ENCODE assay signal across 11 mouse cellular contexts in genomic region chr14:27123543-27123942, GRCm38 (mm10). TPM values are rescaled to one million over a fixed set of nuclear protein-coding genes. Genes with fewer than 3 reads are reported as not detected.
DNase-seq lines count a peak whose midpoint lies in the region; ATAC-seq and TF ChIP-seq lines count a peak whose summit lies in the region.
"Had no signal": no experiment of that assay in that cellular context is flagged by ENCODE, and none has a peak within 500 bp of the region (broad histone marks: within the 10 kb centered on the region; RNA-seq: fewer than 3 reads in every experiment).

No protein-coding gene starts in this region.

- ATAC-seq in liver, postnatal 0 days, result 0 out of 2 replicates have a peak, but pooled peaks have one; percentile 25
- no peak for ATAC-seq in liver, embryonic 12.5 days
- no peak for ATAC-seq in heart, embryonic 13.5 days (ENCODE audit: extremely low read depth, insufficient number of reproducible peaks, low FRiP score, low TSS enrichment)
- ATAC-seq in midbrain, embryonic 16.5 days, result no peak
- ATAC-seq in hindbrain, embryonic 13.5 days (ENCODE audit: low FRiP score), result no peak
- ATAC-seq in forebrain, embryonic 11.5 days (replicated peaks; ENCODE audit: low FRiP score), result no peak
- ATAC-seq: activated CD4-positive, CD25-positive, alpha-beta regulatory T cell, adult 4 months had no signal

- no peak for TF ChIP-seq EP300 in liver, postnatal 0 days (IDR thresholded peaks at IDR 0.05; ENCODE audit: low read depth)

- TF ChIP-seq CTCF in liver, postnatal 0 days (IDR thresholded peaks at IDR 0.05; ENCODE audit: low read depth), result no peak

- H3K4me3 ChIP-seq in liver, postnatal 0 days (ENCODE audit: low read depth, low read length), result no peak overlapping the region
- no peak overlapping the region for H3K4me3 ChIP-seq in liver, embryonic 12.5 days
- H3K4me3 ChIP-seq in heart, embryonic 13.5 days, result no peak overlapping the region
- no peak overlapping the region for H3K4me3 ChIP-seq in myocyte
- H3K4me3 ChIP-seq in midbrain, embryonic 16.5 days (ENCODE audit: low read depth, low read length), result no peak overlapping the region
- no peak overlapping the region for H3K4me3 ChIP-seq in hindbrain, embryonic 13.5 days
- no peak overlapping the region for H3K4me3 ChIP-seq in forebrain, embryonic 11.5 days (ENCODE audit: low read depth, low read length)
- H3K4me3 ChIP-seq: hindbrain, embryonic 15.5 days had no signal

- no peak overlapping the region for H3ac ChIP-seq in myocyte (ENCODE audit: control insufficient read depth, insufficient read length)

- no peak overlapping the region for H3K4me2 ChIP-seq in liver, postnatal 0 days (ENCODE audit: low read depth, low read length)
- no peak overlapping the region for H3K4me2 ChIP-seq in liver, embryonic 12.5 days
- H3K4me2 ChIP-seq in heart, embryonic 13.5 days, result no peak overlapping the region
- H3K4me2 ChIP-seq in myocyte (ENCODE audit: low read depth), result peak overlapping the region; percentile 64
- H3K4me2 ChIP-seq in midbrain, embryonic 16.5 days (ENCODE audit: low read length), result no peak overlapping the region
- no peak overlapping the region for H3K4me2 ChIP-seq in hindbrain, embryonic 13.5 days
- H3K4me2 ChIP-seq in forebrain, embryonic 11.5 days (ENCODE audit: low read depth, low read length, severe bottlenecking), result no peak overlapping the region
- H3K4me2 ChIP-seq: hindbrain, embryonic 15.5 days had no signal

- no peak for DNase-seq in liver, postnatal 0 days
- DNase-seq in adipocyte (ENCODE audit: low spot score), result peak; percentile 56
- DNase-seq in forebrain, embryonic 11.5 days (ENCODE audit: low spot score), result no peak
- DNase-seq: left cerebral cortex, postnatal 4 days had no signal

- H3K79me2 ChIP-seq in myocyte (ENCODE audit: control insufficient read depth, insufficient read depth), result no peaks in the 10 kb centered on the region

- no peaks in the 10 kb centered on the region for H3K9me3 ChIP-seq in liver, postnatal 0 days (ENCODE audit: low read length)
- H3K9me3 ChIP-seq in liver, embryonic 12.5 days (replicated peaks), result no peaks in the 10 kb centered on the region
- no peaks in the 10 kb centered on the region for H3K9me3 ChIP-seq in heart, embryonic 13.5 days
- no peaks in the 10 kb centered on the region for H3K9me3 ChIP-seq in midbrain, embryonic 16.5 days (replicated peaks; ENCODE audit: control insufficient read depth, low read length, poor library complexity, severe bottlenecking)
- H3K9me3 ChIP-seq in hindbrain, embryonic 13.5 days, result no peaks in the 10 kb centered on the region
- no peaks in the 10 kb centered on the region; the same call in 1 of the 2 replicates for H3K9me3 ChIP-seq in forebrain, embryonic 11.5 days (ENCODE audit: control insufficient read depth, low read length)
- H3K9me3 ChIP-seq: hindbrain, embryonic 15.5 days had no signal

- no peak for TF ChIP-seq POLR2A in myocyte (IDR thresholded peaks at IDR 0.05; ENCODE audit: insufficient read length, low read depth)

- no peaks in the 10 kb centered on the region for H3K27me3 ChIP-seq in liver, postnatal 0 days (ENCODE audit: insufficient read depth, low read length)
- H3K27me3 ChIP-seq in liver, embryonic 12.5 days (replicated peaks), result no peaks in the 10 kb centered on the region
- H3K27me3 ChIP-seq in heart, embryonic 13.5 days (replicated peaks), result no peaks in the 10 kb centered on the region
- no peaks in the 10 kb centered on the region for H3K27me3 ChIP-seq in myocyte (ENCODE audit: control insufficient read depth, insufficient read depth, insufficient read length)
- no peaks in the 10 kb centered on the region for H3K27me3 ChIP-seq in midbrain, embryonic 16.5 days (ENCODE audit: control insufficient read depth, insufficient read depth, low read depth, low read length)
- peaks cover 6% of the 10 kb centered on the region; the same call in 1 of the 2 replicates for H3K27me3 ChIP-seq in hindbrain, embryonic 13.5 days
- no peaks in the 10 kb centered on the region for H3K27me3 ChIP-seq in forebrain, embryonic 11.5 days (ENCODE audit: control insufficient read depth, insufficient read depth, low read length)
- H3K27me3 ChIP-seq: hindbrain, embryonic 15.5 days had no signal

- no peaks in the 10 kb centered on the region for H3K36me3 ChIP-seq in liver, postnatal 0 days (replicated peaks; ENCODE audit: insufficient read depth, low read length)
- H3K36me3 ChIP-seq in liver, embryonic 12.5 days, result no peaks in the 10 kb centered on the region
- H3K36me3 ChIP-seq in heart, embryonic 13.5 days, result no peaks in the 10 kb centered on the region
- H3K36me3 ChIP-seq in myocyte (ENCODE audit: control insufficient read depth, insufficient read depth), result no peaks in the 10 kb centered on the region
- H3K36me3 ChIP-seq in midbrain, embryonic 16.5 days (ENCODE audit: control insufficient read depth, insufficient read depth, low read length), result no peaks in the 10 kb centered on the region
- no peaks in the 10 kb centered on the region for H3K36me3 ChIP-seq in hindbrain, embryonic 13.5 days
- H3K36me3 ChIP-seq in forebrain, embryonic 11.5 days (ENCODE audit: control insufficient read depth, insufficient read depth, low read length), result no peaks in the 10 kb centered on the region
- H3K36me3 ChIP-seq: hindbrain, embryonic 15.5 days had no signal

- no peaks in the 10 kb centered on the region for H3K4me1 ChIP-seq in liver, postnatal 0 days (ENCODE audit: insufficient read depth)
- H3K4me1 ChIP-seq in liver, embryonic 12.5 days, result no peaks in the 10 kb centered on the region
- H3K4me1 ChIP-seq in heart, embryonic 13.5 days, result peaks cover 15% of the 10 kb centered on the region
- no peaks in the 10 kb centered on the region for H3K4me1 ChIP-seq in midbrain, embryonic 16.5 days (ENCODE audit: control insufficient read depth, insufficient read depth, low read length)
- no peaks in the 10 kb centered on the region for H3K4me1 ChIP-seq in hindbrain, embryonic 13.5 days (replicated peaks)
- H3K4me1 ChIP-seq in forebrain, embryonic 11.5 days (replicated peaks; ENCODE audit: control insufficient read depth, insufficient read depth, low read length), result no peaks in the 10 kb centered on the region
- H3K4me1 ChIP-seq: hindbrain, embryonic 15.5 days had no signal

- no peak overlapping the region for H3K9ac ChIP-seq in liver, postnatal 0 days (replicated peaks)
- H3K9ac ChIP-seq in liver, embryonic 12.5 days, result no peak overlapping the region
- 0 out of 2 replicates have a peak overlapping the region, but pooled peaks have one; percentile 2 for H3K9ac ChIP-seq in heart, embryonic 13.5 days
- no peak overlapping the region for H3K9ac ChIP-seq in midbrain, embryonic 16.5 days (ENCODE audit: low read depth, low read length)
- no peak overlapping the region for H3K9ac ChIP-seq in hindbrain, embryonic 13.5 days
- no peak overlapping the region for H3K9ac ChIP-seq in forebrain, embryonic 11.5 days (ENCODE audit: low read length)
- H3K9ac ChIP-seq: hindbrain, embryonic 15.5 days had no signal

- 40% methylated on average over 8 of the region's 8 CpGs for WGBS in liver, postnatal 0 days (ENCODE audit: insufficient replicate concordance)
- 40% methylated on average over 8 of the region's 8 CpGs for WGBS in liver, embryonic 12.5 days (ENCODE audit: insufficient replicate concordance)
- WGBS in heart, embryonic 13.5 days, result 38% methylated on average over 8 of the region's 8 CpGs
- 56% methylated on average over 8 of the region's 8 CpGs for WGBS in midbrain, embryonic 16.5 days
- WGBS in hindbrain, embryonic 13.5 days, result 60% methylated on average over 8 of the region's 8 CpGs
- WGBS in forebrain, embryonic 11.5 days, result 56% methylated on average over 8 of the region's 8 CpGs

- H3K27ac ChIP-seq in liver, postnatal 0 days (ENCODE audit: low read depth), result no peak overlapping the region
- H3K27ac ChIP-seq in liver, embryonic 12.5 days, result no peak overlapping the region
- peak overlapping the region; percentile 34; the same call in 1 of the 2 replicates for H3K27ac ChIP-seq in heart, embryonic 13.5 days (replicated peaks)
- H3K27ac ChIP-seq in midbrain, embryonic 16.5 days (ENCODE audit: low read length), result no peak overlapping the region
- H3K27ac ChIP-seq in hindbrain, embryonic 13.5 days, result no peak overlapping the region
- H3K27ac ChIP-seq in forebrain, embryonic 11.5 days (ENCODE audit: low read depth, low read length), result no peak overlapping the region
- H3K27ac ChIP-seq: hindbrain, embryonic 15.5 days had no signal

TF ChIP-seq in myocyte, 11 proteins besides CTCF, POLR2A, EP300 and RAD21:
- TF ChIP-seq POLR2AphosphoS2 (IDR thresholded peaks at IDR 0.05; ENCODE audit: insufficient read length, low read depth), result no peak
- no peak for TF ChIP-seq MYOG (IDR thresholded peaks at IDR 0.05; ENCODE audit: control insufficient read depth in 1 of 3, insufficient read depth in 1 of 3, insufficient read length in 2 of 3, low read depth in 2 of 3)

RNA-seq across cellular contexts. Expression of gene Arhgef3, which starts 8.8 kb away (rescaled TPM):
- 7.7 and 11.4 TPM in 2 replicates for polyA plus RNA-seq in liver, postnatal 0 days (2015; fragmentation: Nextera tagmentation; extraction: Ambion mirVana)
- polyA plus RNA-seq in liver, embryonic 12.5 days (2016; fragmentation: Nextera tagmentation; extraction: Ambion mirVana), result 5.5 and 5.6 TPM in 2 replicates
- polyA plus RNA-seq in heart, embryonic 13.5 days (2015; fragmentation: Nextera tagmentation; extraction: Ambion mirVana), result 13.2 and 13.3 TPM in 2 replicates
- 6.6 TPM for polyA plus RNA-seq in myocyte (2012; fragmentation: generic; extraction: Trizol)
- polyA plus RNA-seq in midbrain, embryonic 16.5 days (2015; fragmentation: Nextera tagmentation; extraction: Ambion mirVana), result 7.8 and 10.8 TPM in 2 replicates
- 6.1 and 6.2 TPM in 2 replicates for polyA plus RNA-seq in hindbrain, embryonic 13.5 days (2015; fragmentation: Nextera tagmentation; extraction: Ambion mirVana)
- 2.3 and 2.9 TPM in 2 replicates for polyA plus RNA-seq in forebrain, embryonic 11.5 days (2014; fragmentation: Nextera tagmentation; extraction: Ambion mirVana)
